Comparison of ENCODE assay signal across 8 mouse cellular contexts in genomic region chr5:24750321-24751304, GRCm38 (mm10). TPM values are rescaled to one million over a fixed set of nuclear protein-coding genes. Genes with fewer than 3 reads are reported as not detected.
DNase-seq lines count a peak whose midpoint lies in the region; ATAC-seq and TF ChIP-seq lines count a peak whose summit lies in the region.

No protein-coding gene starts in this region.

- peak; percentile 85 for ATAC-seq in forebrain, embryonic 16.5 days
- ATAC-seq in neural tube, embryonic 15.5 days (ENCODE audit: low FRiP score) = peak; percentile 86

- no peaks in the 10 kb centered on the region; the same call in 1 of the 2 replicates for H3K79me2 ChIP-seq in MEL (ENCODE audit: control insufficient read depth, insufficient read depth, low read length, poor library complexity)

- intact Hi-C loops in heart, postnatal 36 days (cut with DNase I) = loop anchor here (1.0 kb wide), 2 partner anchors 64 to 76 kb away; no protein-coding TSS in a partner anchor

- H3K36me3 ChIP-seq in MEL (ENCODE audit: control insufficient read depth in 1 of 2, insufficient read depth in 2 of 2, low read length in 2 of 2) = 0 out of 4 replicates have a peak, but pooled peaks cover 0 to 2% of the 10 kb centered on the region in 2 experiments
- no peaks in the 10 kb centered on the region for H3K36me3 ChIP-seq in forebrain, embryonic 16.5 days (ENCODE audit: control insufficient read depth, insufficient read depth)
- H3K36me3 ChIP-seq in neural tube, embryonic 15.5 days = no peaks in the 10 kb centered on the region

- H3K4me1 ChIP-seq in MEL (ENCODE audit: control insufficient read depth in 1 of 2, insufficient read depth in 2 of 2, low read length in 2 of 2) = peaks cover 7 to 11% of the 10 kb centered on the region in 2 experiments
- peaks cover 14% of the 10 kb centered on the region for H3K4me1 ChIP-seq in forebrain, embryonic 16.5 days (replicated peaks; ENCODE audit: control insufficient read depth, insufficient read depth, low read length)
- H3K4me1 ChIP-seq in lung, adult 2 months (ENCODE audit: control insufficient read depth, insufficient read depth, low read length) = peaks cover 4% of the 10 kb centered on the region; the same call in 1 of the 2 replicates
- peaks cover 23% of the 10 kb centered on the region for H3K4me1 ChIP-seq in neural tube, embryonic 15.5 days

- TF ChIP-seq EP300 in MEL (IDR thresholded peaks at IDR 0.05; ENCODE audit: low read depth in 1 of 2, low read length in 2 of 2) = no peak

- peak overlapping the region; percentile 89 for H3K9ac ChIP-seq in MEL (ENCODE audit: control insufficient read depth, low read depth, low read length, poor library complexity, severe bottlenecking)
- peak overlapping the region; percentile 64 for H3K9ac ChIP-seq in forebrain, embryonic 16.5 days (replicated peaks; ENCODE audit: low read depth, low read length)
- H3K9ac ChIP-seq in neural tube, embryonic 15.5 days (replicated peaks) = peak overlapping the region; percentile 64

- H3K27me3 ChIP-seq in MEL (ENCODE audit: control insufficient read depth in 1 of 2, insufficient read depth in 2 of 2, low read length in 2 of 2) = no peaks in the 10 kb centered on the region; a peak in 1 of 4 replicates
- H3K27me3 ChIP-seq in forebrain, embryonic 16.5 days (replicated peaks; ENCODE audit: control insufficient read depth, insufficient read depth, low read length) = no peaks in the 10 kb centered on the region
- no peaks in the 10 kb centered on the region for H3K27me3 ChIP-seq in neural tube, embryonic 15.5 days (replicated peaks)

- peak in 1 of 2 experiments; percentile 46; a peak in 1 of 4 replicates for TF ChIP-seq POLR2A in MEL (IDR thresholded peaks at IDR 0.05; ENCODE audit: control insufficient read depth in 1 of 2, insufficient read depth in 1 of 2, low read depth in 1 of 2, low read length in 2 of 2, poor library complexity in 1 of 2)
- peak; percentile 59; the same call in 1 of the 2 replicates for TF ChIP-seq POLR2A in lung, adult 2 months (IDR thresholded peaks at IDR 0.05; ENCODE audit: borderline replicate concordance, extremely low read depth, low read depth, low read length)

- under 1% methylated on average over 57 of the region's 59 CpGs for WGBS in forebrain, embryonic 16.5 days
- WGBS in lung, adult 2 months = 2% methylated on average over 57 of the region's 59 CpGs
- 1% methylated on average over 56 of the region's 59 CpGs for WGBS in neural tube, embryonic 15.5 days

- H3K4me3 ChIP-seq in MEL (ENCODE audit: control insufficient read depth in 1 of 2, insufficient read depth in 1 of 2, low read depth in 2 of 2, low read length in 2 of 2) = peak overlapping the region; percentile 55 to 100
- H3K4me3 ChIP-seq in forebrain, embryonic 16.5 days (replicated peaks; ENCODE audit: low read length) = peak overlapping the region; percentile 55
- H3K4me3 ChIP-seq in layer of hippocampus, adult 2 months = peak overlapping the region; percentile 73
- peak overlapping the region; percentile 83 for H3K4me3 ChIP-seq in lung, adult 2 months (replicated peaks; ENCODE audit: extremely low read depth, low read depth, low read length)
- peak overlapping the region; percentile 60 for H3K4me3 ChIP-seq in neural tube, embryonic 15.5 days (replicated peaks)

- DNase-seq in MEL (ENCODE audit: low read depth, low spot score) = peak; percentile 93
- peak; percentile 85 for DNase-seq in cerebellum, adult 11-12 months
- DNase-seq in heart, postnatal 36 days = peak; percentile 91 to 92
- peak; percentile 84 to 90 for DNase-seq in layer of hippocampus, adult 2 months (ENCODE audit: low spot score in 2 of 2)
- peak; percentile 87 for DNase-seq in lung, adult 2 months
- peak; percentile 78 to 79 for DNase-seq in thymus, adult 18-20 months

- TF ChIP-seq RAD21 in MEL (IDR thresholded peaks at IDR 0.05; ENCODE audit: low read depth, low read length) = peak; percentile 40

- TF ChIP-seq CTCF in MEL (IDR thresholded peaks at IDR 0.05 in 2 of 3, conservative IDR thresholded peaks at IDR 0.05 in 1 of 3; ENCODE audit: control insufficient read depth in 1 of 3, insufficient read depth in 1 of 3, low read depth in 2 of 3, low read length in 3 of 3, poor library complexity in 1 of 3, severe bottlenecking in 1 of 3) = peak in 2 of 3 experiments; percentile 54 to 67; a peak in 5 of 6 replicates
- peak; percentile 76 for TF ChIP-seq CTCF in layer of hippocampus, adult 2 months (conservative IDR thresholded peaks at IDR 0.05)
- peak; percentile 56 for TF ChIP-seq CTCF in lung, adult 2 months (IDR thresholded peaks at IDR 0.05; ENCODE audit: insufficient read depth, low read length)

- H3K4me2 ChIP-seq in forebrain, embryonic 16.5 days (ENCODE audit: low read length) = peak overlapping the region; percentile 67
- peak overlapping the region; percentile 87 for H3K4me2 ChIP-seq in neural tube, embryonic 15.5 days

- 0 out of 2 replicates have a peak overlapping the region, but pooled peaks have one; percentile 40 for H3K27ac ChIP-seq in MEL (ENCODE audit: control insufficient read depth, low read depth, low read length)
- H3K27ac ChIP-seq in forebrain, embryonic 16.5 days (ENCODE audit: low read length) = peak overlapping the region; percentile 69
- H3K27ac ChIP-seq in layer of hippocampus, adult 2 months = peak overlapping the region; percentile 93
- H3K27ac ChIP-seq in neural tube, embryonic 15.5 days (replicated peaks) = peak overlapping the region; percentile 84

- H3K9me3 ChIP-seq in MEL (replicated peaks; ENCODE audit: insufficient read depth, low read length) = no peaks in the 10 kb centered on the region
- no peaks in the 10 kb centered on the region for H3K9me3 ChIP-seq in forebrain, embryonic 16.5 days (ENCODE audit: control insufficient read depth, low read length)
- H3K9me3 ChIP-seq in neural tube, embryonic 15.5 days (replicated peaks) = no peaks in the 10 kb centered on the region

TF ChIP-seq in MEL, 35 proteins besides CTCF, POLR2A, EP300 and RAD21 (continues in another document):
- no peak for TF ChIP-seq TBP (IDR thresholded peaks at IDR 0.05; ENCODE audit: low read depth, low read length)
- peak; percentile 30; the same call in 1 of the 2 replicates for TF ChIP-seq MAZ (IDR thresholded peaks at IDR 0.05; ENCODE audit: low read depth, low read length)
- TF ChIP-seq MXI1 (IDR thresholded peaks at IDR 0.05; ENCODE audit: low read depth, low read length) = no peak
- no peak for TF ChIP-seq USF2 (IDR thresholded peaks at IDR 0.05; ENCODE audit: borderline replicate concordance in 1 of 2, insufficient read depth in 1 of 2, low read depth in 1 of 2, low read length in 2 of 2)
- no peak for TF ChIP-seq USF1 (IDR thresholded peaks at IDR 0.05; ENCODE audit: low read depth, low read length)
- peak; percentile 52 for TF ChIP-seq MAX (IDR thresholded peaks at IDR 0.05; ENCODE audit: low read length)
- no peak for TF ChIP-seq POLR2AphosphoS2 (IDR thresholded peaks at IDR 0.05; ENCODE audit: low read length)
- TF ChIP-seq ELF1 (IDR thresholded peaks at IDR 0.05; ENCODE audit: low read depth, low read length) = no peak
- TF ChIP-seq UBTF (IDR thresholded peaks at IDR 0.05; ENCODE audit: borderline replicate concordance, insufficient read depth, low read depth, low read length) = no peak
- TF ChIP-seq NRF1 (IDR thresholded peaks at IDR 0.05; ENCODE audit: insufficient read depth, low read depth, low read length, poor library complexity, severe bottlenecking) = peak; percentile 62; the same call in 1 of the 2 replicates
- TF ChIP-seq NELFE (IDR thresholded peaks at IDR 0.05; ENCODE audit: low read depth, low read length) = peak; percentile 34
- TF ChIP-seq CHD2 (IDR thresholded peaks at IDR 0.05; ENCODE audit: low read length) = no peak
- TF ChIP-seq GATA1 (IDR thresholded peaks at IDR 0.05; ENCODE audit: low read depth, low read length) = no peak
- TF ChIP-seq MAFK (IDR thresholded peaks at IDR 0.05; ENCODE audit: borderline replicate concordance, low read depth, low read length) = no peak
- no peak; the same call in 1 of the 2 replicates for TF ChIP-seq TCF12 (IDR thresholded peaks at IDR 0.05; ENCODE audit: low read depth, low read length)
- TF ChIP-seq RCOR1 (IDR thresholded peaks at IDR 0.05; ENCODE audit: low read depth, low read length) = 0 out of 2 replicates have a peak, but pooled peaks have one; percentile 23
- TF ChIP-seq HCFC1 (IDR thresholded peaks at IDR 0.05; ENCODE audit: low read depth, low read length) = no peak; the same call in 1 of the 2 replicates
- TF ChIP-seq ZMIZ1 (IDR thresholded peaks at IDR 0.05; ENCODE audit: low read depth, low read length) = 0 out of 2 replicates have a peak, but pooled peaks have one; percentile 17
- TF ChIP-seq MEF2A (IDR thresholded peaks at IDR 0.05; ENCODE audit: extremely low read depth, insufficient replicate concordance, low read depth, low read length, poor library complexity, severe bottlenecking) = no peak
- no peak for TF ChIP-seq POLR2AphosphoS5 (IDR thresholded peaks at IDR 0.05; ENCODE audit: borderline replicate concordance, low read depth, low read length)
- TF ChIP-seq ZC3H11A (IDR thresholded peaks at IDR 0.05; ENCODE audit: low read depth, low read length) = no peak
- no peak for TF ChIP-seq ZKSCAN1 (IDR thresholded peaks at IDR 0.05; ENCODE audit: low read depth, low read length)
- no peak for TF ChIP-seq JUND (IDR thresholded peaks at IDR 0.05; ENCODE audit: low read depth, low read length)
- TF ChIP-seq SIN3A (IDR thresholded peaks at IDR 0.05; ENCODE audit: low read length) = no peak; the same call in 1 of the 2 replicates

RNA-seq across cellular contexts. Expression of gene Crygn, which starts 7.2 kb away (rescaled TPM):
- total RNA-seq in MEL (2012; rRNA removed) = not detected in 2 replicates
- under 1 TPM in 1 of 2 experiments, not detected in 1; 0.89 TPM for polyA plus RNA-seq in MEL (2012; ENCODE audit: insufficient read depth in 1 of 2, insufficient read length in 2 of 2, low read depth in 1 of 2, low replicate concordance in 2 of 2, missing spikeins in 1 of 2)
- polyA plus RNA-seq in forebrain, embryonic 16.5 days (2015; fragmentation: Nextera tagmentation; extraction: Ambion mirVana) = 2.5 TPM in 1 of 2 replicates, not detected in the other
- not detected for total RNA-seq in heart, postnatal 36 days (2021)
- total RNA-seq in layer of hippocampus, adult 2 months (2021) = not detected
- polyA plus RNA-seq in lung, adult 2 months (2012; rRNA removed) = 0.27 and 0.28 TPM in 2 replicates
- polyA plus RNA-seq in neural tube, embryonic 15.5 days (2015; fragmentation: Nextera tagmentation; extraction: Ambion mirVana) = 1.5 and 2.0 TPM in 2 replicates

RNA-seq across cellular contexts. Expression of gene Wdr86, which starts 20.1 kb away (rescaled TPM):
- total RNA-seq in MEL (2012; rRNA removed) = 0.07 TPM in 1 of 2 replicates, not detected in the other
- not detected for polyA plus RNA-seq in MEL (2012; ENCODE audit: insufficient read depth in 1 of 2, insufficient read length in 2 of 2, low read depth in 1 of 2, low replicate concordance in 2 of 2, missing spikeins in 1 of 2)
- 4.7 and 5.1 TPM in 2 replicates for polyA plus RNA-seq in forebrain, embryonic 16.5 days (2015; fragmentation: Nextera tagmentation; extraction: Ambion mirVana)
- under 1 TPM; 0.49 to 0.53 TPM for total RNA-seq in heart, postnatal 36 days (2021)
- total RNA-seq in layer of hippocampus, adult 2 months (2021) = 1 to 10 TPM in 1 of 2 experiments, under 1 TPM in 1; 0.44 to 1.4 TPM
- polyA plus RNA-seq in lung, adult 2 months (2012; rRNA removed) = 2.6 and 3.4 TPM in 2 replicates
- 4.1 and 5.2 TPM in 2 replicates for polyA plus RNA-seq in neural tube, embryonic 15.5 days (2015; fragmentation: Nextera tagmentation; extraction: Ambion mirVana)

Comparison
In these comparisons a context has a peak if more than half of its experiments do, and no peak if none do; other contexts are left out.
1. Peak in every context shown above with its lines: DNase-seq, ATAC-seq, H3K4me3 ChIP-seq and H3K27ac ChIP-seq.
2. H3K27ac ChIP-seq: peak in every context shown above with its lines; median percentile 93 in layer of hippocampus, adult 2 months; 84 in neural tube, embryonic 15.5 days; 69 in forebrain, embryonic 16.5 days; 40 in MEL.